Mouse (Mus musculus) urinary bladder, adult 18-20 months (tissue): Measurements from ENCODE around the gene Nfat5.

Experiments used
- DNase-seq, 2 experiments: peaks; one replicate each; pipeline ENCODE4 v3.0.0; 2022; ENCODE audit warnings: low spot score in 2 of 2, mixed read lengths in 2 of 2

Nfat5 gene

GRCm38 (mm10) chr8:107397665-107398064 lies 104.4 kb downstream of the Nfat5 start:
- DNase-seq = no peak

- no peak for DNase-seq
Observed at GRCm38 (mm10) chr8:107399495-107399894, 106.2 kb downstream of the Nfat5 start.

GRCm38 (mm10) chr8:107401866-107402265 lies 108.6 kb downstream of the Nfat5 start:
- DNase-seq = no peak

GRCm38 (mm10) chr8:107403038-107403781 lies 109.9 kb downstream of the Nfat5 start, which contains the start of gene Nqo1:
Gene Nqo1, minus strand, starts transcription at chr8:107403206.
- peak; percentile 64 to 76 for DNase-seq

- no peak for DNase-seq
Observed at GRCm38 (mm10) chr8:107404057-107404456, 110.8 kb downstream of the Nfat5 start.

GRCm38 (mm10) chr8:107405935-107406334 lies 112.7 kb downstream of the Nfat5 start:
- DNase-seq = no peak

- no peak for DNase-seq
Observed at GRCm38 (mm10) chr8:107411391-107411790, 118.1 kb downstream of the Nfat5 start.

- no peak for DNase-seq
Observed at GRCm38 (mm10) chr8:107412552-107412951, 119.3 kb downstream of the Nfat5 start.

- no peak for DNase-seq
Observed at GRCm38 (mm10) chr8:107413881-107414280, 120.6 kb downstream of the Nfat5 start.

GRCm38 (mm10) chr8:107417001-107417400 lies 123.7 kb downstream of the Nfat5 start:
- DNase-seq = no peak

- no peak for DNase-seq
Observed at GRCm38 (mm10) chr8:107424176-107424575, 130.9 kb downstream of the Nfat5 start.

GRCm38 (mm10) chr8:107424597-107425229 lies 131.4 kb downstream of the Nfat5 start, which contains the start of gene Nob1:
Gene Nob1, minus strand, starts transcription at chr8:107425051.
- DNase-seq = peak; percentile 92 to 95

GRCm38 (mm10) chr8:107425230-107425597 lies 131.9 kb downstream of the Nfat5 start:
- no peak for DNase-seq
